Mouse (Mus musculus): ENCODE results near the gene Bhmt. TPM values are rescaled to one million over a fixed set of nuclear protein-coding genes. Genes with fewer than 3 reads are reported as not detected.
"Not testable (repeated sequence)": the region's sequence is repeated elsewhere in the genome, so short reads cannot be mapped to it uniquely, and the experiment has no call there.

Gene Bhmt
- polyA plus RNA-seq, 1 experiment: not detected

DNA sequence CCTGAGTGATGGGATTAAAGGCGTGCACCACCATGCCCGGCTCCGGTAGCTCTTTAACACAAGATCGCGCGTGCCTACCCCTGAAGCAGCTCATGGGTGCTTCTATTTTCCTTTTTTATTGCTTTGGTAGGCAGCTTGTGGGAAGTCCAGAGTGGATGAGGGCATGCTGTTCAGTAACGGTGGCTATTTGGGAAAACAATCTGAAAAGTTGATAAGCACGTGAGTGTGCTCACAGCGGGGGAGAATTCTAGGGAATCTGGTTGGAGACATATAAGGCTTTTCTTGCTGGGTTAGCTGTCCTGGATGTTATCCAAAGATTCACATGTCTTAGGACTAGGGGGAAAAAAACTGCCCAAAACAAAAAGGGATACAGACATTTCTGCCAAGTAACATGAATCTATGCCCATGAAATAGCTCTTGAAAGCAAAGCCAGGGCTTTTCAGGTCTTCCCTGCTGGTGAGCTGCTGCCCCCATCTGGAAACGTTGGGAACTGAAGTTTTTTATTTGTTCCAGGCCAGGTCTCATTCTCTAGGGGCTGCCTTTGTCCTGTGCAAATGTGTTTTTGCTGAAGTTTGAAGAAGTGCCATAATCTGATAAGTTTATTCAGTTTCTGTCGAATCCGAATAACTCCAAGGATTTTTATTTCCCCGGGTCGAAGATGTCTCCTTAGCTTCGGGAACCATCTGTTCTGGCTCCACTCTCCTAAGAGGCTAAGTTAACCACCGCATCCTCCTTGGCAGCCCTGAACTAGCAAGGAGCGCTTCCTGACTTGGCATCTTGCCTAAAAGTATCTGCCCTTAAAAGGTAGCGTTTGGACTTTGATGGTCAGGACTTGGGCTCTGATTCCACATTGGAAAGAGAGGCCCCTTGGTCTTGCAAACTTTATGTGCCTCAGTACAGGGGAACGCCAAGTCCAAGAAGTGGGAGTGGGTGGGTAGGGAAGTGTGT is 24.8 kb downstream of the Bhmt start:
- Histone ChIP-seq H3K4me1 (ENCODE audit: control insufficient read depth, insufficient read depth, low read length) (no peaks in the 10 kb centered on the region), H3K27ac (ENCODE audit: insufficient read depth, low read depth, low read length) (no peak overlapping the region), H3K4me3 (ENCODE audit: insufficient read depth, low read length) (no peak overlapping the region)
- TF ChIP-seq CTCF (IDR thresholded peaks at IDR 0.05; ENCODE audit: low read depth, low read length): no peak; the same call in 1 of the 2 replicates
- TF ChIP-seq POLR2A (IDR thresholded peaks at IDR 0.05; ENCODE audit: borderline replicate concordance, low read depth, low read length): no peak

DNA sequence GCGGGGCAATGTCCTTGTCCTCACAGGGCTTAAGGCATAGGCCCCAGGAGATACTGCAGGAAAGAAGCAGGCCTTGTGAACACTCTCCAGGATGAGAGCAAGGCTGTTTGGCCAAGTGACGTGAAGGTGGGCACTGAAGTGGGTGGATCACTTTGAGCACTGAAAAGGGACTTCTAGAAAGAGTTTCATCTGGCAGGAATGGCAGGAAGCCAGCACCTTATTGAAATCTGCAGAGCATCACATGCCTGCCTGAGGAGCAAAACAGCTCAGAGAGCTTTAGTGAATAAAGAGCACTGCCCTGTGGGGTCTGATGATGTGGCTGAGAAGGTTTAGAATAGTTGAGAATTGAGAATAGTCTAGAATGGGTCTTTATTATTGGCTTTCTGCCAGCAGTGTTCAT is 29.3 kb downstream of the Bhmt start:
- no peak overlapping the region for H3K27ac ChIP-seq (ENCODE audit: insufficient read depth, low read depth, low read length)
- TF ChIP-seq POLR2A (IDR thresholded peaks at IDR 0.05; ENCODE audit: borderline replicate concordance, low read depth, low read length): no peak
- no peak for TF ChIP-seq CTCF (IDR thresholded peaks at IDR 0.05; ENCODE audit: low read depth, low read length)
- H3K4me1 ChIP-seq (ENCODE audit: control insufficient read depth, insufficient read depth, low read length): no peaks in the 10 kb centered on the region
- no peak overlapping the region for H3K4me3 ChIP-seq (ENCODE audit: insufficient read depth, low read length)

DNA sequence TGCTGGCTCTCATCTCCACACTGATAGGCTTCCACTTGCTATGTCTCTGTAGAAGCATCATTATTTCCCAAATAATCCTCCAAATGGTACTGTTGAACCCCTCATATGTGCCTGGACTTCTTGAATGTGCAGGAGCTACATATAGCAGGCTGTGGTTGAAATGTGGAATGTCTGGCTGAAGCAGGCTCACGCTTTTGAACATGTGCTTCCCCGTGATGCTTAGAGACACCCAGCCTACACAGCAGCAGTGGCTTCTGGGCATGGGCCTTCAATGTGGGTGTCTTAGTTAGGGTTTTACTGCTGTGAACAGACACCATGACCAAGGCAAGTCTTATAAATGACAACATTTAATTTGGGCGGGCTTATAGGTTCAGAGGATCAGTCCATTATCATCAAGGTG is 30.1 kb downstream of the Bhmt start:
- no peak overlapping the region for H3K27ac ChIP-seq (ENCODE audit: insufficient read depth, low read depth, low read length)
- no peak overlapping the region for H3K4me3 ChIP-seq (ENCODE audit: insufficient read depth, low read length)
- no peaks in the 10 kb centered on the region for H3K4me1 ChIP-seq (ENCODE audit: control insufficient read depth, insufficient read depth, low read length)
- no peak for TF ChIP-seq POLR2A (IDR thresholded peaks at IDR 0.05; ENCODE audit: borderline replicate concordance, low read depth, low read length)
- no peak for TF ChIP-seq CTCF (IDR thresholded peaks at IDR 0.05; ENCODE audit: low read depth, low read length)

DNA sequence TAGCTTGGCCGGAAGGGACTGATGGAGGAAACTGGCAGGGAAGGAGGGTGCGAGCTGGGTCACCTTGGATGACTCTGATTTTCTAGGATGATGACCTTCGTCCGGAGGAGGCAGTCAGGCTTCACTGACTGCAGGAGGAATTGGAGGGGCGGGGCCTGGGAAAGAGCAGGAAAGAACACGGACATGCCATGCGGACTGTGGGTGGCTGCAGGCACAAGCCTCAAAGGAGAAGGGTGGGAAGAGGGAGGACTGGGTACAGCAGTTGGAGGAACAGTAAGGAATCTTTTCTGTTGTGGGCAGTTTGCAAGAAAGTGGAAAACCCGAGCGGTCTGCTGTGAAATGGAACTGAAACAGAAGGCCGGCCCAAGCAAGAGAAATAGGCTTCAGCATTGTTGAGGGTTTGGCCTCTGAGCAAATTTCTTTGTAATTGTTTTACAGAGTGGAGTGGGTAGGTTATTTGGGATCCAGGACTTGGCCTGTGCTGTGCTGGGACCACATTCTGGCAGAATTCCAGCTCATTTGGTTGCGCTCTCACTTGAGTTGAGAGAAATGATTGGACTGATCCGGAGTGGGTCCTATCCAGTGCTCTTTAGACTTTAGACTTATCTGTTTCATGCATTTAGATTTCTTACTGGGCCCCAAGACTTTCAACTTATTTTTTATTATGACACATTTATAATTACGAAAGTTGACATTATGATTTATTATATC is 30.7 kb downstream of the Bhmt start:
- no peak for TF ChIP-seq CTCF (IDR thresholded peaks at IDR 0.05; ENCODE audit: low read depth, low read length)
- TF ChIP-seq POLR2A (IDR thresholded peaks at IDR 0.05; ENCODE audit: borderline replicate concordance, low read depth, low read length): no peak
- Histone ChIP-seq H3K4me1 (ENCODE audit: control insufficient read depth, insufficient read depth, low read length) (no peaks in the 10 kb centered on the region), H3K27ac (ENCODE audit: insufficient read depth, low read depth, low read length) (no peak overlapping the region), H3K4me3 (ENCODE audit: insufficient read depth, low read length) (no peak overlapping the region)

DNA sequence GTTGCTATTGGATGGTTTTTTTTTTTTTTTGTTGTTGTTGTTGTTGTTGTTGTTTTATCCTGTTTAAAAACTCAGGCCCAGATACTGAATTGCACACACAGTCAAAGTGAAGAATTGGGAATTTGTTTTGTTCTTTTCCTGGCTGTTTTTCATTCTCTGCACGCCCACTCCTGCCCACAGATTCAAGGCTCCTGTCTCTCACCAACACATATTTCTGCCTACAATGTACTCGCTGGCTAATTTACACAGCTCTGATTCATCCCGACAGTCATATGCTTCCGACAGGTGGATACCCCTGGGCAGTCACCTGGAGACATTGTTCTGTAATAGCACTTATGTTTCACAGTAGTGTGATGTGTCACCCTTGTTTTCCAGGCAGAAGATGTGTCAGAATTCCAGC is 33.1 kb downstream of the Bhmt start:
- Histone ChIP-seq H3K27ac (ENCODE audit: insufficient read depth, low read depth, low read length) (no peak overlapping the region), H3K4me1 (ENCODE audit: control insufficient read depth, insufficient read depth, low read length) (no peaks in the 10 kb centered on the region), H3K4me3 (ENCODE audit: insufficient read depth, low read length) (no peak overlapping the region)
- TF ChIP-seq CTCF (IDR thresholded peaks at IDR 0.05; ENCODE audit: low read depth, low read length) (no peak), POLR2A (IDR thresholded peaks at IDR 0.05; ENCODE audit: borderline replicate concordance, low read depth, low read length) (no peak)

DNA sequence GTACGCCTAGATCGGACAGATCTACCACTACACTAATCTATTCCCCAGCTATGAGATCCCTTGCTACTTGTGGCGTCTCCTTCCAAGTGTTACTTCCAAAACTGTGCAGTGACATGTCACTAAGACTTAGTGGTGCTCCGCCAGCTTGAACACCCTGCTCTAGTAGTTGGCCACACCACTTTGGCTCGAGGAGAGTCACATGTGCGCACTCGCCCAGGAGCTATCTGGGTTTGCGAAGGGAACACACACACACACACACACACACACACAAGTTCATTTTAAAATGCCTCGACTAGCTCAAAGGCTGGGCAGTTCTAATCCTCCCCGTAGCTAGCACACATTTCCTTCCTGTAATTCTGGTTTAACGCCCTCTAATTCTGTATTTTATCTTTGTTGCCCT is 36.2 kb downstream of the Bhmt start:
- no peak overlapping the region for H3K27ac ChIP-seq (ENCODE audit: insufficient read depth, low read depth, low read length)
- no peaks in the 10 kb centered on the region for H3K4me1 ChIP-seq (ENCODE audit: control insufficient read depth, insufficient read depth, low read length)
- no peak overlapping the region for H3K4me3 ChIP-seq (ENCODE audit: insufficient read depth, low read length)
- TF ChIP-seq CTCF (IDR thresholded peaks at IDR 0.05; ENCODE audit: low read depth, low read length) (no peak), POLR2A (IDR thresholded peaks at IDR 0.05; ENCODE audit: borderline replicate concordance, low read depth, low read length) (no peak)

DNA sequence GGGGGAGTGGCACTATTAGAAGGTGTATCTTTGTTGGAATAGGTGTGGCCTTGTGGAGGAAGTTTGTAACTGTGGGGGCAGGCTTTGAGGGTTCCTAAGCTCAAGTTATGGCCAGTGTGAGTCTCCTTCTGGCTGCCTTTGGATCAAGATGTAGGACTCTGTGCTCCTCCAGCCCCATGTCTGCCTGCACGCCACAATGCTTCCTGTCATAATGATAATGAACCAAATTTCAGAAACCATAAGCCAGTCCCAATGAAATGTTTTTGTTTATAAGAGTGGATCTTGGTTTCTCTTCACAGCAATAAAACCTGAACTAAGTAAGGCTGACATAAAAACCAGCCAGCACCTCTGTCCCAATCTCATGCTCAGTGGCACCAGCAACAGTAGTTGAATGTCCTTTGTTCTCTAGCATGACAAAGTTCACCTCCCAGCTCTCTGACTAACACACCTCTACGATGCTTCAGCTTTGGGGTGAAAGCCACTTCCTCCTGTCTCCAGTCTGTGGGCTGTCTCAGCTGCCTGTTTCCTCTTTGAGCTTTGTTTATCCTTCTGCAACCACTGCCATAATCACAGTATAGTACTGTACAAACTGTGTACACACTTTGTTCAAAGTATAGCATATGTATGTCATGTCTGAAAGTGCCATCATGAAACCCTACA is 44.6 kb downstream of the Bhmt start:
- Histone ChIP-seq H3K4me3 (ENCODE audit: insufficient read depth, low read length) (no peak overlapping the region), H3K27ac (ENCODE audit: insufficient read depth, low read depth, low read length) (no peak overlapping the region), H3K4me1 (ENCODE audit: control insufficient read depth, insufficient read depth, low read length) (no peaks in the 10 kb centered on the region)
- no peak for TF ChIP-seq POLR2A (IDR thresholded peaks at IDR 0.05; ENCODE audit: borderline replicate concordance, low read depth, low read length)
- no peak for TF ChIP-seq CTCF (IDR thresholded peaks at IDR 0.05; ENCODE audit: low read depth, low read length)

DNA sequence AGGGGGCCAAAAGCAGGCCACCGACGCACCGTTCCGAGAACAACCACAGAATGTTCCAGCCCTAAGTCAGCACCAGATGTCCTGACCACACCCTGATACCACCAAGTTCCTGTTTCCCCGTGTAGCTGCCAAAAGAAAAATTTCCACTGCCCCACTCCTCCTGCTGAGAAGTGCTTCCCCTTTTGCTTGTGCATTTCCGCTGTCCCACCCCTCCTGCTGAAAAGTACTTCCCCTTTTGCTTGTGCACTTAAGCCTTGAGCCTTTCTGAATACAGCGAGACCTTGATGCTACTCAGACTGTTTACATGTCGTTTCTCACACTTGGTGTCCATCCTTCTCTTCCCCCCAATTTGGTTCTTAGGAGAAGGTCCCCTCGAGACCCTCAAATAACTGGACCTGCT is 55.2 kb downstream of the Bhmt start:
- H3K4me3 ChIP-seq (ENCODE audit: insufficient read depth, low read length); H3K27ac ChIP-seq (ENCODE audit: insufficient read depth, low read depth, low read length); H3K4me1 ChIP-seq (ENCODE audit: control insufficient read depth, insufficient read depth, low read length): not testable (repeated sequence)

DNA sequence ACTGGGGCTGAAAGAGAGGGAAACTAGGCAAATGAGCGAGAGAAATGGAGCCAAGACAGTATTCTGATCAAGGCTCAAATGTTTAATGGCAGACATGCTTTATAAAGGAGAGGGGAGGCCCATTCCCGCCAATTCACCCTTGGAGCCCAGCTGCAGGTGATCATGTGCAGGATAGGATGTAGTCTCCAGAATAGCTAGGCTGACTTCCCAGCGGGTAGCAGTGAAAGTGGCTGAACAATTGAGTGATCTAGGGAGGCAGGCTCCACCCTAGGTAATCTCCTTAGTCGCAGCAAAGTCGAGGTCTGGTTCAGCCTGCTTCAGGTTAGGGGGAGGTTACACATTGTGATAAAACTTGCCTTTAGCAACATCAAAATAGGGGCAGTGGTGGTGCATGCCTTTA is 57.3 kb downstream of the Bhmt start:
- H3K27ac ChIP-seq (ENCODE audit: insufficient read depth, low read depth, low read length): no peak overlapping the region
- TF ChIP-seq CTCF (IDR thresholded peaks at IDR 0.05; ENCODE audit: low read depth, low read length) (no peak), POLR2A (IDR thresholded peaks at IDR 0.05; ENCODE audit: borderline replicate concordance, low read depth, low read length) (no peak)
- no peak overlapping the region for H3K4me3 ChIP-seq (ENCODE audit: insufficient read depth, low read length)
- H3K4me1 ChIP-seq (ENCODE audit: control insufficient read depth, insufficient read depth, low read length): no peaks in the 10 kb centered on the region

DNA sequence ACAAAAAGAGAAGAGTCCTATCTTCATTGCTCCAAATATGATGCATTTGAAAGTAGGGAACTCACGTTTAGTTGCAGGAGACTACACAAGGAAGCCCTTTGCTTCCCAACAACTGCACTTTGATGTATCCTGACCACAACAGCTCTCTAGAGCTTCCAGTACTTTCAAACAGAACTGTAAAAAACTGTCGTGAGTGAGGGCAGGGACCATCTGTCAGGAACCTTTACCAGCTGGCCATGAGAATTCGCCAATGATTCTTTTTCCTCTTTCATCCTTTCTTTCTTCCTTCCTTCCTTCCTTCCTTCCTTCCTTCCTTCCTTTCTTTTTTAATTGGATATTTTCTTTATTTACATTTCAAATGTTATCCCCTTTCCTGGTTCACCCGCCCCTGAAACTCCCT is 68.1 kb downstream of the Bhmt start:
- H3K27ac ChIP-seq (ENCODE audit: insufficient read depth, low read depth, low read length): no peak overlapping the region
- H3K4me1 ChIP-seq (ENCODE audit: control insufficient read depth, insufficient read depth, low read length): no peaks in the 10 kb centered on the region
- no peak for TF ChIP-seq CTCF (IDR thresholded peaks at IDR 0.05; ENCODE audit: low read depth, low read length)
- no peak for TF ChIP-seq POLR2A (IDR thresholded peaks at IDR 0.05; ENCODE audit: borderline replicate concordance, low read depth, low read length)
- no peak overlapping the region for H3K4me3 ChIP-seq (ENCODE audit: insufficient read depth, low read length)

Other genes starting within 250 kb of the Bhmt start
- 8.4 and 10.6 TPM in 2 replicates for gene Jmy, start 138.2 kb downstream of the Bhmt start, polyA plus RNA-seq (2012; ENCODE audit: insufficient read depth, insufficient read length, missing spikeins)
- not detected in 2 replicates for gene Bhmt2, start 36.3 kb upstream of the Bhmt start, polyA plus RNA-seq (2012; ENCODE audit: insufficient read depth, insufficient read length, missing spikeins)
- gene Dmgdh, start 36.5 kb upstream of the Bhmt start, polyA plus RNA-seq (2012; ENCODE audit: insufficient read depth, insufficient read length, missing spikeins): not detected in 2 replicates
- gene Arsb, start 133.7 kb upstream of the Bhmt start, polyA plus RNA-seq (2012; ENCODE audit: insufficient read depth, insufficient read length, missing spikeins): 18.5 and 21.8 TPM in 2 replicates